Mouse (Mus musculus) forebrain, embryonic 15.5 days (tissue): ENCODE data around the gene Agpat4. TPM values are rescaled to one million over a fixed set of nuclear protein-coding genes. Genes with fewer than 3 reads are reported as not detected.

Source experiments
- ATAC-seq: fragments of 200-750 bp; cut with Nextera tagmentation; replicated peaks from 2 replicates; pipeline ENCODE4 v1.8.0; 2017; ENCODE audit warnings: mild to moderate bottlenecking, moderate TSS enrichment, moderate library complexity
- H3K27ac ChIP-seq: fragments of 300-500 bp; sonication (generic); replicated peaks from 2 replicates; pipeline ENCODE4 v1.5.1; 2015; ENCODE audit warnings: mild to moderate bottlenecking, inconsistent platforms
- H3K27me3 ChIP-seq: fragments of 300-500 bp; sonication (generic); 2 replicates; pipeline ENCODE4 v1.6.1; 2015; ENCODE audit warnings: inconsistent platforms
- H3K36me3 ChIP-seq: fragments of 300-500 bp; sonication (generic); 2 replicates; pipeline ENCODE4 v1.6.1; 2015; ENCODE audit warnings: mild to moderate bottlenecking, inconsistent platforms
- H3K4me1 ChIP-seq: fragments of 300-500 bp; sonication (generic); 2 replicates; pipeline ENCODE4 v1.6.1; 2015; ENCODE audit warnings: inconsistent platforms
- H3K4me2 ChIP-seq: fragments of 300-500 bp; sonication (generic); replicated peaks from 2 replicates; pipeline ENCODE4 v1.6.1; 2015; ENCODE audit warnings: mild to moderate bottlenecking, inconsistent platforms
- H3K4me3 ChIP-seq: fragments of 300-500 bp; sonication (generic); 2 replicates; pipeline ENCODE4 v1.5.1; 2015; ENCODE audit warnings: mild to moderate bottlenecking, inconsistent platforms
- H3K9ac ChIP-seq: fragments of 300-500 bp; sonication (generic); replicated peaks from 2 replicates; pipeline ENCODE4 v1.6.1; 2015; ENCODE audit warnings: mild to moderate bottlenecking, inconsistent platforms
- H3K9me3 ChIP-seq: fragments of 300-500 bp; sonication (generic); 2 replicates; pipeline ENCODE4 v1.6.1; 2016; ENCODE audit warnings: inconsistent platforms
- WGBS: fragments of 180-500 bp; shearing (Covaris S2); methylation state at CpG from one replicate; pipeline ENCODE4 v1.1.7; 2015; ENCODE audit warnings: mixed read lengths; 5-methylcytosine and 5-hydroxymethylcytosine counted together
- polyA plus RNA-seq: library from polyadenylated mRNA; unstranded; fragments of >200 nt; fragmentation: Nextera tagmentation; extraction: Ambion mirVana; gene quantifications from 2 replicates; pipeline ENCODE4 v1.2.1, GENCODE M21; 2015

Agpat4 gene
- 53.6 and 54.7 TPM in 2 replicates for polyA plus RNA-seq

DNA sequence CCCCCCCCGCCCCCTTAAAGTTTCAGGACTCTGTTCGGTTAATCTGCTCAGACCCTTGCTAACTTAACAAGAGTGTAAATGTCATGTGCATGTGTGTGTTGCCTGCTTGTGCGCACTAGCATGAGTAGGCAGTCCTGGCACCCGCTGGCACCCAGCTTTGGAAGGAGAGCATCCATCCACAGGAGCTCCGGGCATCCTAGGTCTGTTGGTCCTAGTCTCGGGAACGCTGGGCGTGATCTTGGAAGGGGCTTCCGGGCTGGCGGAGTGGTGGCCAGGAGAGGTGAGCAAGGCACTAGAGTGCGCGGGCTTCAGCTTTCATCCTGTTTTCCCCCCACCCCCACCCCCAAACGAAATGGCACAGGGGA, at the start of gene Agpat4:
Gene Agpat4, plus strand, starts transcription at position 144 of the 365 bp plus-strand sequence.
- peak within 1 kb of the TSS; percentile 97 for H3K4me2 ChIP-seq
- ATAC-seq: peak; percentile 73
- H3K27me3 ChIP-seq: no peaks in the 10 kb centered on the region
- no peaks in the 10 kb centered on the region for H3K36me3 ChIP-seq
- H3K27ac ChIP-seq: peak within 1 kb of the TSS; percentile 96
- under 1% methylated on average over 13 of the region's 13 CpGs for WGBS
- peaks cover 25% of the 10 kb centered on the region for H3K4me1 ChIP-seq
- H3K9me3 ChIP-seq: no peaks in the 10 kb centered on the region
- peak within 1 kb of the TSS; percentile 71 for H3K4me3 ChIP-seq
- peak within 1 kb of the TSS; percentile 75 for H3K9ac ChIP-seq

DNA sequence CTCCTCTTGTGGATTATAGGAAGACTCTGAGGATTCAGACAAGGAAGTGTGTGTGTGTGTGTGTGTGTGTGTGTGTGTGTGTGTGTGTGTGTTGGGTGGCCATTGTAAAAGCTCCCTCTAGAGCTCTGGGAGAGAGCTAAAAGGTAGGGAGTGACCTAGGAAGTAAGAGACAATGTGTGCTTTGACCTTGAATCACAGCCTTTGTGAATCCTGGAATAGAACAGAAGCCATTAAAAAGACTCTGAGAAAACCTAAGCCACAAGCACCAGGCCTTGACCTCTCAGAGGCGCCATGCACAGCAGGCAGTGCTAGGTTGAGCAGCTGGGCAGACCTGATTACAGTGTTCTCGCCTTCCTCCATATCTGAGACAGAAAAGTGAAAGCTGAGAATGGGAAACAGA, 41.7 kb upstream of the Agpat4 start:
- Histone ChIP-seq H3K27me3 (no peaks in the 10 kb centered on the region), H3K9me3 (no peaks in the 10 kb centered on the region), H3K4me1 (no peaks in the 10 kb centered on the region), H3K4me2 (no peak overlapping the region), H3K36me3 (no peaks in the 10 kb centered on the region), H3K4me3 (no peak overlapping the region), H3K9ac (no peak overlapping the region), H3K27ac (no peak overlapping the region)
- WGBS: 34% methylated on average over 2 of the region's 2 CpGs
- no peak for ATAC-seq

DNA sequence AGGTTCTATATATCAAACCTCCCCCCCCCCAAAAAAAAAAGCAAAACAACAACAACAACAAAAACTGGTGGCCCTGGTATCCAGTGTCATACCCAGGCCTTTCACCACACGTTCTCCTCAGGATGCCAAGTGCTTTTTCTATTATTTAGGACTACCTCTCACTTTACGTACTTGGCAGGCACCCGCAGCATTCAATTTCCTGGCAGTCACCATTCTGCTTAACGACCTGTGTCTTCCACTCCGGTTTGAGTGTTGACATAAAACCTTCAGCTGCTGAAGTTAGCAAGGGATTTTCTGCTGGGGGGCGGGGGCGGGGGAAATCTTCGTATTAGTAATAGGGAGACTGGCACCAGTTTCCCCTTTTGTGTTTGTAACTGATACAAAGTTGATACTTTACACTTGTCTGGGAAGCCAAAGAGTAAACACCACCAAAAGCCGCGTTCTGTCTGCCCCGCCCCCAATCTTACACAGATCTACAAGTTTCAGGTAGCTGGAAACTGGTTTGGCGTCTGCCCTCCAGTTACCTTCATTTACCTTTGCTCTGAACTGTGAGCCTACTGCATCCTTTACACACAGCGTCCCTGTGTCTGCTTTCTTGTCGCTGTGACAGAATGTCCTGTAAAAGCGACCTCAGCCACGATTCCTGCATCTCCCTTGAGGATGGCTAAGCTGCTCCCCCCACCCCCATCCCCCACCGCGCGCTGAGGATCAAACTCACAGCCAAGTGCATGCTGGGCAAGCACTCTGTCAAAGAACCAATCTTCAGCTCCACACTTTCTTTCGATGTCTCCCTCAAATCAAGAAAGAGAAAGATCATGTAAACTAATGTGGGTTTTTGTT, 37.6 kb upstream of the Agpat4 start:
- Histone ChIP-seq H3K4me1 (no peaks in the 10 kb centered on the region), H3K9ac (no peak overlapping the region), H3K4me2 (no peak overlapping the region), H3K9me3 (no peaks in the 10 kb centered on the region), H3K27me3 (no peaks in the 10 kb centered on the region), H3K27ac (no peak overlapping the region), H3K4me3 (no peak overlapping the region), H3K36me3 (no peaks in the 10 kb centered on the region)
- 44% methylated on average over 20 of the region's 20 CpGs for WGBS
- ATAC-seq: no peak

GRCm38 (mm10) chr17:12082201-12082600, 36.3 kb upstream of the Agpat4 start:
- H3K4me1 ChIP-seq: no peaks in the 10 kb centered on the region
- WGBS: 89% methylated on average over 5 of the region's 5 CpGs

GRCm38 (mm10) chr17:12090261-12090927, 28.1 kb upstream of the Agpat4 start:
- Histone ChIP-seq H3K4me1 (0 out of 2 replicates have a peak, but pooled peaks cover 2% of the 10 kb centered on the region), H3K36me3 (no peaks in the 10 kb centered on the region), H3K27ac (no peak overlapping the region), H3K9me3 (no peaks in the 10 kb centered on the region), H3K4me3 (no peak overlapping the region), H3K9ac (no peak overlapping the region), H3K4me2 (no peak overlapping the region), H3K27me3 (no peaks in the 10 kb centered on the region)
- no peak for ATAC-seq
- 57% methylated on average over 5 of the region's 5 CpGs for WGBS

More at GRCm38 (mm10) chr17:12082201-12082600, 36.3 kb upstream of the Agpat4 start:
- ATAC-seq: no peak
- Histone ChIP-seq H3K9ac (no peak overlapping the region), H3K27me3 (no peaks in the 10 kb centered on the region), H3K9me3 (no peaks in the 10 kb centered on the region), H3K4me2 (no peak overlapping the region), H3K36me3 (no peaks in the 10 kb centered on the region), H3K4me3 (no peak overlapping the region), H3K27ac (no peak overlapping the region)

GRCm38 (mm10) chr17:12092901-12093564, 25.5 kb upstream of the Agpat4 start:
- Histone ChIP-seq H3K27ac (no peak overlapping the region), H3K9ac (no peak overlapping the region), H3K9me3 (no peaks in the 10 kb centered on the region), H3K4me3 (no peak overlapping the region), H3K4me1 (0 out of 2 replicates have a peak, but pooled peaks cover 2% of the 10 kb centered on the region), H3K4me2 (no peak overlapping the region), H3K36me3 (no peaks in the 10 kb centered on the region), H3K27me3 (no peaks in the 10 kb centered on the region)
- ATAC-seq: no peak
- 77% methylated on average over 6 of the region's 6 CpGs for WGBS

- no peaks in the 10 kb centered on the region for H3K27me3 ChIP-seq
- no peak for ATAC-seq
- WGBS: 97% methylated on average over 1 of the region's 1 CpGs
- H3K27ac ChIP-seq: no peak overlapping the region
- H3K9ac ChIP-seq: no peak overlapping the region
- no peak overlapping the region for H3K4me2 ChIP-seq
- no peaks in the 10 kb centered on the region for H3K36me3 ChIP-seq
- H3K9me3 ChIP-seq: no peaks in the 10 kb centered on the region
- H3K4me1 ChIP-seq: 0 out of 2 replicates have a peak, but pooled peaks cover 2% of the 10 kb centered on the region
- H3K4me3 ChIP-seq: no peak overlapping the region
Observed at GRCm38 (mm10) chr17:12094016-12094415, 24.5 kb upstream of the Agpat4 start.

DNA sequence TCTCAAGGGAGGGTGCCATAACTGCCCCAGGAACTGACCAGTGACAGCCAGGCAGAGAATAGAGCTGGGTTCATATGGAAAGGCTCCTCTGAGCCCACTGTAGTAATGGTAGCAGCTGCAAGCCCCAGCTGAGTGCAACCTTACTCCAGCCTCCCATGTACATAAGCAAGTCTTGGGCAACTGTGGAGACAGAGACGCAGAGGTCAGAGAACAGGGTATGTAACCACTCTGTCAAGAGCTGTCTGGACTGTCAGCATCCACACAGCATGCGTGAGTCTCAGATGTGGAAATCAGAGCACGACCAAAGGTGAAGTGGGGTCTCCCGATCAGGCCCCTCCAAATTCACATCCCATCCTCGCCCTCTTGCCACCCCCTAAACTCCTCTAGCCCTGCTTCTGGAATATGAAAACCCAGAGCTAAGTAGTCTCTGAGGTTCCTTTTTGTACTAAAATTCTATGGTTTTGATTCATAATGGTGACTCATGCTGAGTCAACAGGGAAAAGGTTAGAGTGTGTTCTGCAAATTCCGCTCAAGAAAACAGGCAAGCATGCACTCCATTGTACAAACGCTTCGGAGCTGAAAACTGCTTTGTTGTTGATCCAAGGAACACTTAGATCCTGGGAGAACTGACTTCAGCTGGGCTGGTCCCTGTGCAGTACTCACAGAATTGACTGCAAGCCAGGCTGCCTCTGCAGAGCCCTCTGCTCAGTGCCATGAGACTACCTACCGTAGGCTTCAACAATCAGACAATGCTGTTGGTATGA, 23.5 kb upstream of the Agpat4 start:
- Histone ChIP-seq H3K9ac (no peak overlapping the region), H3K9me3 (no peaks in the 10 kb centered on the region), H3K4me1 (0 out of 2 replicates have a peak, but pooled peaks cover 2% of the 10 kb centered on the region), H3K27me3 (no peaks in the 10 kb centered on the region), H3K4me2 (no peak overlapping the region), H3K36me3 (no peaks in the 10 kb centered on the region), H3K4me3 (no peak overlapping the region), H3K27ac (no peak overlapping the region)
- WGBS: 79% methylated on average over 9 of the region's 9 CpGs
- ATAC-seq: no peak

DNA sequence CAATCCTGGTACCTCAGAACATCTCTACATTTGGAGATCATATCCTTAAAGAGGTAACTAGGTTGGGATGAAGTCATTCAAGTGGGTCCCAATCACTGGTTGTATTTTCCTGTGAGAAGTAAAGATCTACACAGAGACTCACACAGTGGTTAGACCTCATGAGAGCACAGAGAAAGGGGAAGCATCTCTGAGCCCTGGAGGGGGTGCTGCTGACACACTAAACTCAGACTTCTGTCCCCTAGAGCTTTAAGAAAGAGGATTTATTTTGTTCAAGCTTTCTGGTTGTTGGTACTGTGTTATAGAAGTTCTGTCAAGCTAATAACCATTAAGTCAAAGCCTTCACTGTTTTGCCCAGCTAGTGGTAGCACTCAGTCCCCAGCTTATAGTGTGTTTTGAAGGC, 19.1 kb upstream of the Agpat4 start:
- Histone ChIP-seq H3K9me3 (no peaks in the 10 kb centered on the region), H3K27ac (no peak overlapping the region), H3K9ac (no peak overlapping the region), H3K27me3 (no peaks in the 10 kb centered on the region), H3K4me2 (no peak overlapping the region), H3K4me1 (no peaks in the 10 kb centered on the region), H3K4me3 (no peak overlapping the region), H3K36me3 (no peaks in the 10 kb centered on the region)
- ATAC-seq: no peak

DNA sequence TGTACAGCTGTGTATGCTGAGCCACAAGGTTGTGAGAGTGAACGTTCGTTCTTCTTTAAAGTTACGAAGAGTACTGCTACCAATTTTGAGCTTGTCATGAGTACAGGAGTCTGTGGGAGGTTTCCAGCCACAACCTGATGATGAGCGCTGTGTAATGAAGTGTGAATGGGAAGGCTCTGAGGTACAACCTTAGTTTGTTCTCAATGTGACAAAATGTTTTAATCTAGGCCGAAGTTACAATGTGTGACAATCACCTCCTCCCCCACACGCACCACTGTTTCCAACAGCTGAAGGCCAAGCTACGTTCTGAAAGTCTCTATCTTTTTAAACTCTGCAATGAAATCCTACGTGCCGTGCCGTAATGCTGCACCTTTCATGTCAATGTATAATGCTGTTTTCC, 16.2 kb upstream of the Agpat4 start:
- 95% methylated on average over 10 of the region's 10 CpGs for WGBS
- no peaks in the 10 kb centered on the region for H3K27me3 ChIP-seq
- H3K36me3 ChIP-seq: no peaks in the 10 kb centered on the region
- H3K9me3 ChIP-seq: no peaks in the 10 kb centered on the region
- H3K4me3 ChIP-seq: no peak overlapping the region
- H3K4me2 ChIP-seq: no peak overlapping the region
- H3K27ac ChIP-seq: no peak overlapping the region
- no peaks in the 10 kb centered on the region for H3K4me1 ChIP-seq
- ATAC-seq: no peak
- no peak overlapping the region for H3K9ac ChIP-seq

DNA sequence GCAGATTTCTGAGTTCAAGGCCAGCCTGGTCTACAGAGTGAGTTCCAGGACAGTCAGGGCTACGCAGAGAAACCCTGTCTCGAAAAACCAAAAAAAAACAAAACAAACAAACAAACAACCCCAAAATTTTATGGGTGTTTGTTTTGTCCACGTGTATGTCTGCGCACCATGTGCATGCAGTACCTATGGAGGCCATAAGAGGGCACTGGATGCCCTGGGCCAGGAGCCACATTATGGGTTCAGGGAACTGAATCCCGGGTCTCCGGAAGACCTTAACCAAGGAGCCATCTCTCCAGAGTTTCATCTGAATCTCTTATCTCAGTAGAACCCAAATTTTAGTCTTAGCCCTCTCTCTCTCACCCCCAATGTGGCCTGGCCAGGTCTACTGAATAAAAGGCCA, 14.7 kb upstream of the Agpat4 start:
- Histone ChIP-seq H3K27ac (no peak overlapping the region), H3K27me3 (no peaks in the 10 kb centered on the region), H3K36me3 (no peaks in the 10 kb centered on the region), H3K4me2 (no peak overlapping the region), H3K9me3 (no peaks in the 10 kb centered on the region), H3K4me3 (no peak overlapping the region), H3K9ac (no peak overlapping the region), H3K4me1 (no peaks in the 10 kb centered on the region)
- 85% methylated on average over 6 of the region's 6 CpGs for WGBS
- no peak for ATAC-seq
